Mouse (Mus musculus) midbrain, embryonic 16.5 days (tissue): ENCODE data around the gene Kcnk18. TPM values are rescaled to one million over a fixed set of nuclear protein-coding genes. Genes with fewer than 3 reads are reported as not detected.

Experiments used
- ATAC-seq: fragments of 200-750 bp; cut with Nextera tagmentation; 2 replicates; pipeline ENCODE4 v1.8.0; 2017; ENCODE audit warnings: moderate TSS enrichment
- H3K27ac ChIP-seq: fragments of 300-500 bp; sonication (generic); 2 replicates; pipeline ENCODE4 v1.5.1; 2014; ENCODE audit warnings: mild to moderate bottlenecking, low read length, mixed read lengths
- H3K27me3 ChIP-seq: fragments of 300-500 bp; sonication (generic); 2 replicates; pipeline ENCODE4 v1.6.1; 2014; ENCODE audit warnings: low read depth, low read length, mixed read lengths; ENCODE audit not compliant: control insufficient read depth, insufficient read depth
- H3K36me3 ChIP-seq: fragments of 300-500 bp; sonication (generic); 2 replicates; pipeline ENCODE4 v1.6.1; 2014; ENCODE audit warnings: mild to moderate bottlenecking, low read length, moderate library complexity, mixed read lengths; ENCODE audit not compliant: control insufficient read depth, insufficient read depth
- H3K4me1 ChIP-seq: fragments of 300-500 bp; sonication (generic); 2 replicates; pipeline ENCODE4 v1.6.1; 2014; ENCODE audit warnings: mild to moderate bottlenecking, low read length, mixed read lengths; ENCODE audit not compliant: control insufficient read depth, insufficient read depth
- H3K4me2 ChIP-seq: fragments of 300-500 bp; sonication (generic); 2 replicates; pipeline ENCODE4 v1.6.1; 2014; ENCODE audit warnings: mild to moderate bottlenecking, low read length, mixed read lengths
- H3K4me3 ChIP-seq: fragments of 300-500 bp; sonication (generic); 2 replicates; pipeline ENCODE4 v1.5.1; 2014; ENCODE audit warnings: low read depth, mild to moderate bottlenecking, low read length, moderate library complexity, mixed read lengths
- H3K9ac ChIP-seq: fragments of 300-500 bp; sonication (generic); 2 replicates; pipeline ENCODE4 v1.6.1; 2014; ENCODE audit warnings: low read depth, low read length, mixed read lengths
- H3K9me3 ChIP-seq: fragments of 300-500 bp; sonication (generic); replicated peaks from 2 replicates; pipeline ENCODE4 v1.6.1; 2014; ENCODE audit warnings: mild to moderate bottlenecking, low read length, mixed read lengths; ENCODE audit not compliant: control insufficient read depth, poor library complexity, severe bottlenecking
- WGBS: fragments of 180-500 bp; shearing (Covaris S2); extraction: QIAGEN DNeasy Blood & Tissue Kit; methylation state at CpG from one replicate; pipeline ENCODE4 v1.1.7; 2014; 5-methylcytosine and 5-hydroxymethylcytosine counted together
- polyA plus RNA-seq: library from polyadenylated mRNA; unstranded; fragments of >200 nt; fragmentation: Nextera tagmentation; extraction: Ambion mirVana; gene quantifications from 2 replicates; pipeline ENCODE4 v1.2.1, GENCODE M21; 2015

Kcnk18 gene
- polyA plus RNA-seq, result 0.07 TPM in 1 of 2 replicates, not detected in the other

DNA sequence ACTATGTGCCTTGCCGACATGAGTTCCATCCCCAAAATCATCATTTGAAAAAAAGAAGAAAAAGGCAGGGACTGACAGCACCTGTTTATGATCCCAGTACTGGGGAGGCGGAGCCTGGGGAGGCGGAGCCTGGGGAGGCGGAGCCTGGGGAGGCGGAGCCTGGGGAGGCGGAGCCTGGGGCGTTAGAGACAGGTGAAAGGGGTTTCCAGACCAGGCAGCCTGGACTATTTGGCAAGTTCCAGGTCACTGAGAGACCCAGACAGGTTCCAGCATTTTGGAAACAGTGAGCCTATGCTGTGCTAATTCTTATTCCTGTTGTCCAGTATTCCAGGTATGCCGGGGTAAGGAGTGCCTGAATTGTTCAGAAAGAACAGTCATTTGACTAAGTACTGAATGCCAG, at the start of gene Kcnk18:
Gene Kcnk18 (plus strand): TSS at position 224 of the 400 bp plus-strand sequence.
- Histone ChIP-seq H3K4me1 (no peaks in the 10 kb centered on the region), H3K9ac (no peak within 1 kb of the TSS), H3K9me3 (no peaks in the 10 kb centered on the region), H3K36me3 (no peaks in the 10 kb centered on the region), H3K27me3 (peaks cover 4% of the 10 kb centered on the region; the same call in 1 of the 2 replicates), H3K4me2 (no peak within 1 kb of the TSS), H3K27ac (no peak within 1 kb of the TSS), H3K4me3 (no peak within 1 kb of the TSS)
- 84% methylated on average over 8 of the region's 8 CpGs for WGBS
- no peak for ATAC-seq

DNA sequence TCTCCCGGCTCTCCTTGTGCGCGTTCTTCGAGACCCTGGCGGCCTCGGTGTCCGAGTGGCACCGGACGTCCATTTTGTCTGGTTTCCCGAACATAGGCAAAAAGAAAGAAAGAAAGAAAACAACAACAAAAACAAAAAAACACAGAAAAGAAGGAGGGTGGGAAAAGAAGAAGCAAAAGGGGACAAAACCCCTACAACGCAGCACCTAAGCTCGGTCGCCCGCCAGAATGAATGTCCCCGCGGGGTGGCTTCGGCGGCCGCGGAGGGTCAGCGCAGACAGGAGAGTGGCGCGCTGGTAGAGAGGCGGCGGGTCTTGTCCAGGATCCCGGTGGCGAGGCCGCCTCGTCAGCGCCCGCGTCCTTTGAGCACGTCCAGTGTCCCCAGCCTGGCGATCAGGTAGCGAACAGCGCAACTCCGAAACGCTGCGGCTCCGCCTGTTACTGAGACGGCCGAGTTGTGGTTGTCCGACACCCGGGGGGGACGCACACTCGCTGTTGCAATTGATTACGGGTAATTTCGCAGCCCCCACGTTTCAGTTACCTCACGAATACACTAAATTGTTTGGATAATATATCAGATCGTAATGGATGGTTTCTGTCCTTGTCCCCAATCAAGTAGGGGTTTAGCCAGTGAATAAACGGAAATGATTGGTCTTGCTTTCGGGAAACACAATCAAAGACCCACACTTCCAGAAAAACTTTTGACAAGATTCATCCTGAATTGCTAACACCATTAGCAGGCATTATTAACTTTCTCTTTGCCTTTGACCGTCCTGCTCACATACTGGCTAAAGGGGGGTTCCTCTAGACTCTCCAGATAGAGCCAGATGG, 48.9 kb upstream of the Kcnk18 start, which contains the start of gene Vax1:
Gene Vax1 (minus strand): TSS at position 121 of the 830 bp plus-strand sequence.
- Histone ChIP-seq H3K27ac (peak within 1 kb of the TSS; percentile 61), H3K4me2 (peak within 1 kb of the TSS; percentile 35), H3K4me1 (peaks cover 14% of the 10 kb centered on the region), H3K9me3 (no peaks in the 10 kb centered on the region), H3K9ac (peak within 1 kb of the TSS; percentile 20; the same call in 1 of the 2 replicates), H3K4me3 (peak within 1 kb of the TSS; percentile 28), H3K36me3 (no peaks in the 10 kb centered on the region), H3K27me3 (peaks cover 44% of the 10 kb centered on the region)
- ATAC-seq, result no peak
- under 1% methylated on average over 54 of the region's 54 CpGs for WGBS

DNA sequence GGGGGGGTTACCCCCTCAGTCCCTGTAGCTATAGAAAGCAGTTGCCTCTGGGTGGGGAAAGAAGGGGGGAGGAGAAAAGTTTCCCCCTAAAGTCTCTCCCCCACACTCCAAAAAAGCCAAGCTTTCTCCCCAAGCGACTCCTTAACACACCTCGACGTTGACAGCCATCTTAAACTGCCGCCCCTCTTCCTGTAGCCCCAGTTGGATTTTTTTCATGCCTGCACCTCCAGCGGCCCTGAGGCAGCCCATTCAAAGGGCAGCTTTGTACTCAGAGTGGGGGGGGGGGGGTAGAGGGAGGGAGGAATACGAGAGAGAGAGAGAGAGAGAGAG, 48.3 kb upstream of the Kcnk18 start:
- H3K9ac ChIP-seq, result no peak overlapping the region

DNA sequence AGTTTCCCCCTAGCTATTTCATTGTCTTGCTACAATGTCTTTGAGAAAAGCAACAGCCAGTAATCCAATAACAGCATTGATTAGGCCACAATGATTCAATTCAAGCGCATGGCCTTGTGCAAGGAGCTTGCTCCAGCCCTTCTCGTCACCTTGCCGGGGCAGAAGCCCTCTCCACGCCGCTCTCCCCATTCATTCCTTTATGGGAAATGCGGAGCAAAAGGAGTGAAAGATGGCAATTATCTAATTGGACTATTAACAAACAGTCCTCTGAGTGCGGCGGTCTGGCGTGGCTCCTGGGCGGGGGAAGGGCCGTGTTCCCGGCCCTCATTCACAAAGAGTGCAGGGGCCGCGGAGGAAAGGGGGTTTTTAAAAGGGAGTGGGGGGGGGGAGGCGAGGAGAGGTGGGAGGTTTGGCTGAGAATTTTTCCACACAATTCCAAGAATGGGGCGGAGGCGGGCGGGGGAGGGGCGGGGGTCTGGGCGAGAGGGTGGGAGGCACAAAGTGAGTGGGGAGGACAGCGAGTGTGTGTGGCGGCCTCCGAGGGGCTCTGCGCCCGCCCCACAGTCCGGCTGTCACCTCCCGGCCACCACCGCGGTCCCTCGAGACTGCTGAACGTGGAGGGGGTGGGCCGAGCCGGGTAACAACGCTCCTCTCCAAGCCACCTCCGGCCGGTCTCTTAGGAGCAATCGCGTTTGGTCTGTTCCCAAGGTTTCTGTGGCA, 47.7 kb upstream of the Kcnk18 start:
- Histone ChIP-seq H3K27me3 (peaks cover 51% of the 10 kb centered on the region), H3K4me2 (peak overlapping the region; percentile 22), H3K36me3 (no peaks in the 10 kb centered on the region), H3K27ac (no peak overlapping the region), H3K4me3 (peak overlapping the region; percentile 11; the same call in 1 of the 2 replicates), H3K4me1 (peaks cover 11% of the 10 kb centered on the region), H3K9me3 (no peaks in the 10 kb centered on the region), H3K9ac (0 out of 2 replicates have a peak overlapping the region, but pooled peaks have one; percentile 30)
- ATAC-seq, result peak; percentile 26; the same call in 1 of the 2 replicates
- WGBS, result 1% methylated on average over 28 of the region's 38 CpGs

More for the DNA sequence above, 48.3 kb upstream of the Kcnk18 start:
- Histone ChIP-seq H3K36me3 (no peaks in the 10 kb centered on the region), H3K4me3 (no peak overlapping the region), H3K27ac (no peak overlapping the region), H3K27me3 (peaks cover 49% of the 10 kb centered on the region), H3K4me1 (peaks cover 14% of the 10 kb centered on the region), H3K4me2 (no peak overlapping the region), H3K9me3 (no peaks in the 10 kb centered on the region)
- WGBS, result 4% methylated on average over 5 of the region's 6 CpGs
- no peak for ATAC-seq

DNA sequence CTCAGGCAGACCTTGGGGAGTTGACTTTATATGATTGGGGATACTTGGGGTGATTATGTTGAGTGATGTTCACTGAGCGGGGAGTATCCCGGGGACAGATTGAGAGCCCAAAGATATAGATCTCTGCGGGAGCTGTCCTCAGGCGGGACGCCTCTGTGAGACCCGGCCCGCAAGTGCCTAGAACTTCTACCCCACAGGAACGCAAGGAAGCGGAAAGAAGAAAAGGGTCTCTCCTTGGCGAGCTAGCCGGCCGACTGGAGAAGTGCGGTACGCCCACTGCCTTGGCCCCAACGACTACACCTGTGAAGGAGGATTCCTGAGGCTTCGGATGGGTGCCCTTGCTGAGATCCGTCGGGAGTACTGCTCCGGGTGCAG, 47.2 kb upstream of the Kcnk18 start:
- no peak overlapping the region for H3K9ac ChIP-seq
- H3K4me2 ChIP-seq, result no peak overlapping the region; the same call in 1 of the 2 replicates
- no peak overlapping the region for H3K4me3 ChIP-seq

DNA sequence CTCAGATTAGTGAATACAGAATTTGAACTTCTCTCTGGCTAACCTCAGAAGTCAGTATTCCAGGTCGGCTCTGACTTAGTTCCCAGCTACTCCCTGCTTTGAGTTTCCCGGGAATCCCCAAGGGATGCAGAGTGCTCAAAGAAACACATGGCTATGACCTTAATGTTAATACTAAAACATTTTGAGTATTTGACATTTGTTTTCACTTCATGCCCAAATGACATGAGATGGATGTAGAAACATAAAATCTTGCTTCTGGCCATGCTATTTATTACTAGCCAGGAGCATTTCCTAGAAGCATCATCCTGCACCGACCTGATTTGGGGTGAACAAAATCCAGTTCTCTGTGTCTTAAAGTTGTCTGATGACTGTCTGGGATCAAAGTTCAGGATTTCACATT, 46.2 kb upstream of the Kcnk18 start:
- ATAC-seq, result no peak
- Histone ChIP-seq H3K4me3 (no peak overlapping the region), H3K4me1 (peaks cover 8% of the 10 kb centered on the region; the same call in 1 of the 2 replicates), H3K4me2 (no peak overlapping the region), H3K36me3 (no peaks in the 10 kb centered on the region), H3K27me3 (peaks cover 51% of the 10 kb centered on the region), H3K9me3 (no peaks in the 10 kb centered on the region), H3K9ac (no peak overlapping the region), H3K27ac (no peak overlapping the region)
- WGBS, result 6% methylated on average over 3 of the region's 3 CpGs

More for the DNA sequence above, 47.2 kb upstream of the Kcnk18 start:
- H3K27ac ChIP-seq, result no peak overlapping the region
- 0% methylated on average over 19 of the region's 19 CpGs for WGBS
- no peak for ATAC-seq
- no peaks in the 10 kb centered on the region for H3K9me3 ChIP-seq
- H3K36me3 ChIP-seq, result no peaks in the 10 kb centered on the region
- peaks cover 54% of the 10 kb centered on the region for H3K27me3 ChIP-seq
- H3K4me1 ChIP-seq, result peaks cover 8% of the 10 kb centered on the region; the same call in 1 of the 2 replicates

DNA sequence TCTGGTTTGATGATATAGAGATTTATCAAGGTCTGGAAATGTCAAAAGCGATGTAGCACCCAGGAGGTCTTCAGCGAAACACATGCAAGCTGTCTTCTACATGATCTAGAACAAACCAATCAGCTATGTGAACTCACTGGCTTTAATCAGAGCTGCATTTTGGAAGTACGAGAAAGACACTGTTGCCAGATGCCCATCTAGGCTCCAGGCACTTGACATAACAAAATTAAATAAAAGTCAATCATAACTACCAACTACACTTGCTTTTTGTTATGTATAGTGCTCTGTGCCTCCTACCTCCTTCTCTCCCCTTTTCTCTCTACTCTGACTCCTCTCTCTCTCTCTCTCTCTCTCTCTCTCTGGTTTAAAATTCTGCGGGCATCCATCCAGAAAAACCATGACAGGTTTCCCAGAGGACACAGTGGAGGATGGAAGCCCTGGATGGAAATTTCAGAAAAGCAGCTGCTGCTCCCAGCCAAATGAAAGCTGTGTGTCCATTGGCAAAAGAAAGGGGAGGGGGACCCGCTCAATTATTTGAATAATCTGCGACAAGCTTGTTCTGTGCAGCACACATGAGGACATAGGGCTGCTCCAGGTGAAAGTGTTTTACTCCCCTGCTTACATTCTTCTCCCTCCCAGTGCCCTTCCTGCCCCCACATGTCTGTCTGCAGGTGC, 45.5 kb upstream of the Kcnk18 start:
- no peak for ATAC-seq
- no peak overlapping the region for H3K4me2 ChIP-seq

DNA sequence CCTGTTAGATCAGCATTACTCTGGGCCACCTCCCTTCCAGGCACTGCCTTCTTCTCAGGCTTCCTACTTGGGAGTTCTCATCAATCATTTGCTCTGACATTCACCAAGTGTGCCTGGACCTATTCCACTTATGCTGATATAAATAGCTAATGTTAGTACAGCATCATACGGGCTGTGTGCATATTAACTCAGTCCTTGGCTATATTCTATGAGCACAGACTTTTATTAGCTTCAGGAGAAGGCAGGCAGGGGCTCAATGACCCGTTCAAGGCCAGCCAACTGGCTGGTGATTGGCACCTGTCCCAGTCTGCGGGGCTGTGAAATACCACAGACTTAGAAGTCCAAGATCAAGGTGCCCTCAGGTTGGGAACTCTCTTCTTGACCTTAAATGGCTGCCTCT, 35.0 kb upstream of the Kcnk18 start:
- Histone ChIP-seq H3K9me3 (no peaks in the 10 kb centered on the region), H3K36me3 (no peaks in the 10 kb centered on the region), H3K27ac (no peak overlapping the region), H3K4me2 (no peak overlapping the region), H3K4me3 (no peak overlapping the region), H3K4me1 (no peaks in the 10 kb centered on the region), H3K27me3 (peaks cover 45% of the 10 kb centered on the region), H3K9ac (no peak overlapping the region)
- no peak for ATAC-seq
- WGBS, result 59% methylated on average over 3 of the region's 3 CpGs

More for the DNA sequence above, 45.5 kb upstream of the Kcnk18 start:
- Histone ChIP-seq H3K4me3 (no peak overlapping the region), H3K36me3 (no peaks in the 10 kb centered on the region), H3K9ac (no peak overlapping the region), H3K27me3 (peaks cover 47% of the 10 kb centered on the region), H3K27ac (no peak overlapping the region), H3K9me3 (no peaks in the 10 kb centered on the region), H3K4me1 (peaks cover 8% of the 10 kb centered on the region; the same call in 1 of the 2 replicates)
- WGBS, result 9% methylated on average over 6 of the region's 6 CpGs
